Mouse (Mus musculus) 3134 (cell line): ENCODE measurements around the gene Ly6g5b.

Source experiments
- DNase-seq: peaks from one replicate; pipeline ENCODE4 v3.0.0-alpha.2; 2011; ENCODE audit warnings: low spot score; ENCODE audit not compliant: insufficient read length; ENCODE audit errors: extremely low read depth

Gene Ly6g5b

DNA sequence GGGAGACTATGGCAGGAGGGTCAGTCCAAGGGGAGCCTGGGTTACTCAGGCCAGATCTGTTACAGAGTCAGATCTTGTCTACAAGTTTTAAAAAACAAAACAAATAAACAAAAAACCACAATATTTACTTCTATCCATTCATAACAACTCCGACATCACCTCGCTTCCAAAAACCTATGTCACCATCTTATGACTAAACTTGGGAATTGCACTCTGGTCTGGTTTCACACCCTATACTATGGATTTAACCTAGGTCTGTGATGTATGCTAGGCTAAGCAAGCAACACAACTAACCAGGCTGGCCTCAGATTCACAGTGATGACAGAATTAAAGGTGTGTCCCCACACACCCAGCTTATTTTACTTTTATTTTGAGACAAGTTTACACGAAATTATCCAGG lies 8.7 kb downstream of the Ly6g5b start:
- DNase-seq, result no peak

DNA sequence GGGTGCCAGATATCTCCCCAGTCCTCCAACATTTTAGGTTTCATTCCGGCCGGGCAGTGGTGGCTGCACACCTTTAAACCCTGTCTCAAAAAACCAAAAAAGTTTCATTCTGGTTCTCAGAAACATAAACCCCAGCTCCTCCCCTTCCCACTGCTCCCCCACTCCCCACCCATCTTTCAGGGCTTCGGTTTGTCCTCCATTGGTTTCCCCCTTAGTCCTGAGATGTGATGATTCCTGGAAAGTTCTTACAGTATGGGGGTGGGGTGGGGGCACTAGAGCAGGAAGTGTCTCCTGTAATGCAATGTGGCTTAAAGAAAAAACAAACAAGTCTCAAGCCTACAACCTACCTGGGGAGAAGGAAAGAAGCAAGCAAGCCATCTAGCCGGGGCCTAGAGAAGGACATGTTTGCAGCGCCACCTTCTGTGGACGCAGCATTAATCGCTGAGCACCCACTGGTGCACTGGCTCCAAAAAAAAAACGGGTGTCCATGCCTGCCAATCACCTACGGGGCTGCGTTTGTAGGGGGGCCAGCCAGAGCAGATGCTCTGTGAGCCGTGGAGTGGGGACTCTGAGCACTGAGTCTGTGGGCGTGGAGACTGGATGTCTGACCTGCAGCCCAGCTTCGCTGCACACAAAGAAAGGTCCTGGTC lies 9.4 kb downstream of the Ly6g5b start:
- no peak for DNase-seq

DNA sequence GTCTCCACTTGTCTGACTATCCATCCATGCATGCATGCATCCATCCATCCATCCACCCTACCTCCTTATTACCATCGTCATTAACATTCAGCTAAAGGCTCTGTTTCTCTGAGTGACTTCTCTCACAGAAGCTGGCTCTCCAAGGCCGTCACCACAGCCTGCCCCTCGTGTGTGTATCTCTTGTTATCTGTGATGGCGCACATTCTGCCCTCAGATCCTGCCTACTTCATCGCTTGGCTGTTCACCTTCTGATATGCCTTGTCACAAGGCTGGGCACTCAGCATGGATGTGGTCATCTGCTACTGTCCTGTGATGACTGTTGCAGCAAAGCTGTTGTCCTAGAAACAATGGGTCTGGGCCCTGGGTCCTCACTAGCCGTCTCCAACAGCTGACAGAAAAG lies 10.5 kb downstream of the Ly6g5b start:
- DNase-seq, result no peak

DNA sequence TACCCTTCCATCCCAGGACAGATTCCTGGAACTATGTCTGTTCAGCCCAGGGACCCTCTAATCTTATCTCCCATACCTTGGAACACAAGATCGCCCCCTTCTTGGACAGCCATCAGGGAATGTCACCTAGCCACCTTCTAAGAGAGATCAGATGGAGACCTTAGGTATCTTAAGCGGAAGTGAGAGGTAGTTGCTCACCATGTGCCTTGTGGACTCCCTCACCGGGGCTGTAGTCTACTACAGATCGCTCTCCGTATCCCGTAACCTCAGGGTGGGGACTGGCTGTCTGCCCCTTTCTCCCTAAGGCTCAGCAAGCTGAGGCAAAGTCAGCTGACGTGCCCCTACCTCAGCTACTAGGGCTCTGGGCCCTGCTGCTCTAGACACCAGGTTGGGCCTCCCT lies 11.1 kb downstream of the Ly6g5b start:
- no peak for DNase-seq

DNA sequence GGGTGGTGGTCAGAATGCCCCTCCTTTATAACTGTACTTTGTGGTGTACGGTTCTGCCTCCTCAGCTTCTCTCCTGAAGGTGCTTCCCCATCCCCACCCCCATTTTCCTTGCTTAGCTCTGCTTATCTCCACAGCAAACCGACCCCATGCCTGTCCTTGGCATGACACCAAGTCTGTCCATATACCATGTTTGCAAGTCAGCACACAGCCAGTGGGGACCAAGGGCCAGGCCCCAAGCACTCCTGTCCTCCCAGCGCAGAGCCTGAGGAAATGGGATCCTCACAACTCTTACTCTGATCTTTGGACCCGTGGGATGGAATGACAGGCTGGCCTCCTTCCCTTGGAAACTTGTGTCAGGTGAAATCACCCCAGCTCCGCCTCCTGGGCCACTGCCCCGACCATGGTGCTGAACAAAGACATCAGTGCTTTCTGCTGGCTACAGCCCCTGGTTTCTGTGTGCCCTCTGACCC lies 12.0 kb downstream of the Ly6g5b start:
- DNase-seq, result no peak

DNA sequence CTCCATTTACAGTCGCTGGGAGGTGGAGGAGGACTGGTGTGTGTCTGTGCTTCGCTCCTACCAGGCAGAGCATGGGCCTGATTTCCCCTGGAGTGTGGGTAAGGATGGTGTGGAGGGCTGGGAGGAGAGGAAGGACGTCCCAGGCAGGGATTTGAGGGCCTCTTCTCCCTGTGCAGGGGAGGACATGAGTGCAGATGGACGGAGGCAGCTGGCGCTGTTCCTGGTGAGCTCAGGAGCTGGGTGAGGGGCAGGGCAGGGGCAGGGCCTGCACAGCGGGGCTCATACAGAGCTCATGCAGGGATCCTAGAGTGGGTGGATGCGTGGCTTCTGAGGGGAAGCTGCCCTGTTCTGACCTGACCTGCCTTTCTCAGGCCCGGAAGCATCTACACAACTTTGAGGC lies 12.9 kb downstream of the Ly6g5b start:
- no peak for DNase-seq

DNA sequence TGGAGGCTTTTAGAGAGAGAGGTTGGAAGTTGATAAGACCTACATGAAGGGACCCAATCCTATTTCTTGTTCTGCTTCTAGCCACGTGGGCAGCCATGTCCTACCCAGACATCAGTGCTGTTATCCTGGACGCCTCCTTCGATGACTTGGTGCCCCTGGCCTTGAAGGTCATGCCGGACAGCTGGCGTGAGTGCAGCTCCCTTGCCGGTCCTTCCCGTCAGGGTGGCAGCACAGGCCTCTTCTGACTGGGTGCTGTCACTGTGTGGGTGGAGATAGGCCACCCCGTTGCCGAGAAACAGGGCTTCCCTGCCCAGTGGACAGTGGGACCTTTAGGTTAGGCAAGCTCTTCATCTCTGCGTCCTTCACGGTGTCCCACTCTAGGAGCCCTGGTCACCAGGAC lies 14.1 kb downstream of the Ly6g5b start:
- DNase-seq, result no peak

DNA sequence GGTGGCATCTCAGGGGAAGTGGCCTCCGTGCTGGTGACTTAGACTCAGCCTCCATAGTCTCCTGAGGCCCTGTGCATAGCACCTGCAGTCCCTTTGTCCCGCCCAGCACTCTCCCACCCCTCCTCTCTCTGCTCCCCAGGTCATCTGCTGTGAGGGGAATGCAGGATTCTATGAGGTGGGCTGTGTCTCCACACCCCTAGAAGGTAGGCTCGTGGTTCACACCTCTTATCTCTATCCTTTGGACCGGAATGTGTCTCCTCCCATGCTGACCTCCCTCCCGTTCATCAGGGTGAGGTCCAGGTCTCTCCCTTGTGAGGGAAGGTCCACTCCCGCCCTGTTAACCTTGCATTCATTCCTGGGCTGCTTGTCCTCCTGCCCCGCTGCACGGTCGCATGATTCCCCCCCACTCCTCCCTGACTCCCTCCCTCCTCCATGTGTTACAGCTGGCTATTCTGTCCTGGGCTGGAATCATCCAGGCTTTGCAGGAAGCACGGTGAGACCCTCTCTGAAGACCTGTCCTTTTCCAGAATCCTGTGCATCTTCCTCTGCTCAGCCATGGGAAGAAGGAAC lies 14.9 kb downstream of the Ly6g5b start:
- DNase-seq, result no peak

DNA sequence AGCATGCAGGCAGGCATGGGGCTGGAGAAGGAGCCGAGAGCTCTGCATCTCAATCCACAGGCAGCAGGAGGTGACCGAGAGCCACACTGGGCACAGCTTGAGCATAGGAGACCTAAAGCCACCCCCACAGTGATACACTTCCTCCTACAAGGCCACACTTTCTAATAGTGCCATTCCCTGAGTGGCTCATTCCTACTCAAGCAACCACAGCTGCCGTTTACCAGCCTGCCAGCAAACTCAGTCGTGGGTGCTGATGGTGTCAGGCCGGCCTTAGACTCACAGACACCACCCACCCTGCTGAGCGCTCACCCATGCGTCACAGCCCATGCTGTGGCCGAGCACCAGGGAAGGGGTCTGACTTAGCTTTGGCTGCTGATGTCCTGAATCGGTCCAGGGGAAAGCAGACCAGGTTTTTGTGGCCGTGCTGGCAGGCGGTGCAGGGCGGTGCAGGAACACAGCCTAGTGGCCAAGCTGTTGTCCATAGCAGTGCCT lies 18.0 kb downstream of the Ly6g5b start:
- no peak for DNase-seq

DNA sequence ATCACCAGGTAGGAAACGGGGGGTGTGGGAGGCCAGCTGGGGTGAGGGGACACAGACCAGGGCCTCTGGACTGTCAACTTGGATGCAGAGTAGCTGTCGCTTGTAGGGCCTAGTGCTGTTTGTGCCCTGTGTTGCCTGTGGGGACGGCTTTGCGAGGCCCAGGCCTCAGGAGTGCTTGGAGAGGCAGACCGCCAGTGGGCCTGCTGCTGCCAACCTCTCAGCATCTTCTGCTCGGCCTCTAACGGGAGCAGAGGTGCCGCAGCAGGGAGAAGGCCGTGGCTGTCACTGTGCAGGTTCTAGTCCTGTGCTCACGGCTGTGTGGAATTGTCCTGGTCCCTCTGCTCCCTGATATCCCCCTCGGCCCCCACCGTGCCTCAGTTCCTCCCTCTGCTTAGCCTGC lies 18.6 kb downstream of the Ly6g5b start:
- DNase-seq, result no peak

DNA sequence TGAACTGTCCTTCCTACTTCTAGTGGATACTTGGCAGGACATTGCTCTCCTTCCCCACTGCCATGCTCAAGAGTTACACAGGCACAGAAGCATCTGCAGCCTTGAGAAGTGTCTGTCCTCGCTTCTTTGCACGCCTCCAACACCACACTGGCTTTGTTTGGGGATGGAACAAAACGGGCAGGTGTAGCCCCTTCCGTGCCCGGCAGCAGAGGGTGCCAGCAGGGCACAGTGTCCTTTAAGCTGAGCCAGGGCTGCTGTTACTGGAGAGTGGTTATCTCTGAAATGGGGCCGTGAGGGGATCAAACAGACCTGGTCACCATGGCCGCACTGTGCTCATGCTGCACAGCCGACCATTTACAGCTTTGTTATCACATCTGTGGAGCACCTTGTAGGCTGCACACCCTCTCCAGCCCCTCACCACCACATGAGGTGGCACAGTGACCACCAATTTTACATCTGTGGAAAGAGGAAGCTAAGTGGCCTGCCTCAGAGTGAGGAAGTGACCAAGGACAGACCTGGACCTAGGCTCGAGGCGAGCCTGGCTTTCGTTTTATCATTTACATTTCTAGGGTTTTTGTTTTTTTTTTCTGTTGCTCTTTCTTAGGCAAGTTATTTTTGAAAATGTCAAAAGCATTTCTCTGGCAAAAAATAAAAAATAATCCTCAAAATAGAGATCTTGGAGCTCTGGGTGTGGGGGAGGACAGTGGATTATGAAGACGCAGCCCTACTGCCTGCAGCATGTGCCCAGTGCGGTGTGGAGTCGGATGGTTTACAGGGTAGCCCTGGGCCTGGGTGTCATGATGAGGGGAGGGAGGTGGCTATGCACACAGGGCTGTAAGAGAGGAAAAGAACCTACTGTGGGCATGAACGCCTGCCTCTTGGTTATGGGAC lies 20.5 kb downstream of the Ly6g5b start:
- DNase-seq, result no peak

DNA sequence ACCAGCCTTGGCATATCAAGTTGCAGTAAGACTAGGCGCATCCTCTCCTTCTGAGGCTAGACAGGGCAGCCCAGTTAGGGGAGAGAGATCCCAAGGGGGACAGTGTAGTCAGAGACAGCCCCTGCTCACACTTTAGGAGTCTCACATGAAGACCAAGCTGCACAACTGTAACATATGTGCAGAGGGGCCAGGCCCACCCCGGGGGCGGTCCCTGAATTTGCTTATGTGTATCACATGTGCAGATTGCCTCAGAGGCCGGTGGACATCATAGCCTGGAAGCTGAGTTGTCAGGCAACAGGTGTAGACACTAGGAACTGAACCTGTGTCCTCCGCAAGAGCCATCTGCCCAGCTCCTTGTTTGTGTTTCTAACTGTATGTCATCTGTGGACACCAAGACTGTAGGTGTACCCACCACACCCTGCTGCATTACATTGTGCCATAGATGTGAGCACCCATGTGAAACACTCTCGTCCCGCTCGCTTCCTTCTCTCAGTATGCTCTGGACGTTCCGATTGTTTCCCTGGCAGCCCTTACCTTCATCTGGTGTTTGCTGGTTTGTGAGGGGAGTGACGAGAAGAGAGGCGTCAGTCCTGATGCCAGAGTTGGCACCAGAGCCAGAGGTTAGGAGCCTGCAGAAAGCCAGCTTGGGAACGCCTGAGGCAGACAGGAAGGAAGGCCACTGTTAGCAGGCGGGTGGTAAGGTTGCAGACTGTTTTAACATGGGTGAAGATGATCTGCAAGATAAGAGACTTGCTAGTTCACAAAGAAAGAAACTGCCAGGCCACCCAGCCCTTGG lies 22.6 kb downstream of the Ly6g5b start:
- no peak for DNase-seq

DNA sequence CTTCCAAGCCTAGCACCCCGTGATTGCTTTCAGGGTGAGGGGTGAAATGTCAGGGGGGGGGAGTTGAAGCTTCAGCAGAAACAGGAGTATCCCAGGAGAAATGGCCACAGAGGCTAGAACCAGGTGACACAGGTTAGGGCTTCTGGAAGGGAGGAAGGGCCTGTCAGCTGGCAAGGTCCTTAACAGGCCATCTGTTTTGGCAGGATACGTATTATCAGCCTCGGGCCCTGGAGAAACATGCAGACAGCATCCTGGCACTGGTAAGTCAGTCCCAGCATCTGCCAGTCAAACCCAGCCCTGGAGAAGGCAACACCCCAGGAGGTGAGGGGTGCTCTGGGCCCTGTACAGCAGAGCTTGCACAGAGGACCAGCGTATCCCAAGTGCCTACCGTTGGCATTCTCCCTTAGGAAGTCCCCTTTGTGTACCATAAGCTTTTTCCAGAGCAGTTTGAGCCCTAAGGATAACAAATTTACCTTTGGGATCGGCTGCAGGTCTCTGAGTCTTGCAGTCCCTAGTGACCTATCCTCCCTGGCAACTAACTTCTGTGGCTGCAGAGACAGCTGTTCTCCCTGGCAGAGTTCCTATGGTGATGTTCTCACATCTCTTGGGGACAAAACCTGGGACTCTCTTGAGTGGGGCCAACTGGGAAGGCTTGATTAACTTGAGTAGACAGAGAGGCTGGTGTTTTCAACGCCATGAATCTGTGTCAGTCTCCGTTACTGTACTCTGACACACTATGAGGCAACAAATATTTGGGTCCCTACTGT lies 24.9 kb downstream of the Ly6g5b start:
- DNase-seq, result no peak

DNA sequence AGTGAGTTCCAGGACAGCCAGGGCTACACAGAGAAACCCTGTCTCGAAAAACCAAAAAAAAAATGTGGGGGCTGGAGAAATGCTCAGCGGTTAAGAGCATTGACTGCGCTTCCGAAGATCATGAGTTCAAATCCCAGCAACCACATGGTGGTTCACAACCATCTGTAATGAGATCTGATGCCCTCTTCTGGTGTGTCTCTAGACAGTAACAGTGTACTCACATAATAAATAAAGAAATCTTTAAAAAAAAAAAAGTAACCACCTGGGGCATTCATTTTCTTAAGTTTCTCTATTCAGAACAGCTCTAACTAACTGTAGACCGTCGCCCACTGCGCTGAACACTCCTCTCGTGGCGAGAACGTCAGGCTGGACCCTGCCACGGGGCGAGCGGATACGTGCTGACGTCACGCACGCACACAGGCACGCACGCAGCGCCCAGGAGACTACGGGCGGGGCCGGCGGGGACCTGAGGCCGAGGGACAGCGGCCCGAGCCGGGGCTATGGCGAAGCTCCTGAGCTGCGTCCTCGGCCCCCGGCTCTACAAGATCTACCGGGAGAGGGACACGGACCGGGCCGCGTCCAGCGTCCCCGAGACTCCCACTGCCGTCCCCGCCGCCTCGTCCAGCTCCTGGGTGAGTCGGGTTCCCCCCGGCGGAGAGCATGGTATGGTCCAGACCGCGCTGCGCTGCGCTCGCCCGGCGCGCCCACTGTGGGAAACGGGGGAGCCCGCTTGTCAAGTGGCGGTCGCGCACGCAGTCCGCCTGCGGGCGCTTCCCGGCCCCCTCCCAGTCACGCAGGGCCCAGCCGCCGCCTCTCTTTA lies 26.2 kb downstream of the Ly6g5b start, which contains the start of gene Abhd16a:
Gene Abhd16a (plus strand): TSS at position 439 of the 820 bp plus-strand sequence.
- peak; percentile 95 for DNase-seq

DNA sequence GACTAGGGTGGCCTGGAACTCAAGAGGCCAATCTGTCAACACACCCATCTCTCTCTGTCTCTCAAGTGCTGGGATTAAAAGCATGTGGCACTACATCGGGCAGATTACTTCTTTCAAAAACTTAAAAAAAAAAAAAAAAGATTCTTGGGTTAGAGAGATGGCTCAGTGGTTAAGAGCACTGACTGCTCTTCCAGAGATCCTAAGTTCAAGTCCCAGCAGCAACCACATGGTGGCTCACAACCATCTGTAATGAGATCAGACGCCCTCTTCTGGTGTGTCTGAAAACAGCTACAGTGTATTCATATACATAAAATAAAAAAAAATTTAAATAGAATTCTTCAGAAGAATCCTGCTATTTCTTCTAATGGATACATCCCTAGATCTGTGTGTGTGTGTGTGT lies 27.1 kb downstream of the Ly6g5b start:
- no peak for DNase-seq

DNA sequence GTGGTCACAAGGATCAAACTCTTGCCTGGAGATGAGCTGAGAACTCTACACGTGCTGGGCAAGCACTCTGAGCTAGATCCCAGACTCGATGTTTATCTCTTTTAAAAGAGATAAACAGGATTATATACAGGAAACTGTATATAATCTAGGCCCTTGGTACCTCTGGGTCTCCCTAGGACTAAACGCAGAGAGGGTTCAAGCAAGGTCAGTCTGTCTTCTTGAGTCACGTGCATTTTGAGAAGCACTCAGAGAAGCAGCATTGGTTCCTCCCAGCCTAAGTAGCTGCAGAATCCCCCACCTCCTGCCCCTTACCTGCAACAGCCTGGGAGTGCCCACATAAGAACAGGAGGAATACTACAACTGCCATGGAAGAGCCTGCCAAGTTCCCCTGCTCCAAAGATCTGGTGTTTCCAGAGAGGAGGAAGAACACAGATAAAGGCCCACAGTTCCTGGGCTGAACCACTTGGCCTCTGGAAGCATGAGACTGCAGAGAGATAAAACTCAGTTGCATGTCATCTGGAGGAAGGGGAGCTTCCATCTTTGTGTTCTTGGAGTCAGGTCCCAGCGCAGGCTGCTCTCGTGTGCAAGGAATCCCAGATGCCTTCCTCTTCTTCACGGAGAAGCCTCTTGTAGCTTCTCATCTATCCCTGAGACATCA lies 29.9 kb downstream of the Ly6g5b start, which contains the start of gene Ly6g6f:
Gene Ly6g6f (minus strand): TSS at position 403 of the 658 bp plus-strand sequence.
- DNase-seq, result no peak

DNA sequence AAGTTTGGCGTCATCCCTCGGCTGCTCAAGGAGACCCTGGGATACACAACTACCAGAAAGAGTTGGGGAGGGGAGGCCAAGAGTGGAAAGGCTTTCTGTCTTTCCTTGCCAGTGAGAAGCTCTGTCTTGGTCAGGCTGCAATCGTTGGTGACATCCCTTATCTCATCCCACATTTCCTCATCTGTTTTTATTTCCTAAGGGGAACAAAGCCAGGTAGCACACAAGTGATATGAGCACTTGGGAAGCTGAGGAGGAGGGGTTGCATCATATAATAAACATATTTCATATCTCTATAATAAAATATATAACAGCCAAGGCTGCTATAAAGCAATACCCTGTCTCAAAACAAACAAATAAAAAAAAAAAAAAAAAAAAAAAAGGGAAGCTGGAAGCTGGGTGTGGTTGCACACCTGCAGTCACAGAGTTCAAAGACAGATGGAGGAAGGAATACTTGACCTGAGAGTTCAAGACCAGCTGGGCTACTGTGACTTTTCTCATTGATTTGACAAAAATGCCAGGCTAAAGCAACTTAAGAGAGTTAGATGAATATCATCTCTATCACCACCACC lies 31.2 kb downstream of the Ly6g5b start:
- DNase-seq, result no peak
